Mouse (Mus musculus) hematopoietic stem cell, adult 5-6 weeks (primary cell): ENCODE results near the gene 4930524B15Rik. TPM values are rescaled to one million over a fixed set of nuclear protein-coding genes. Genes with fewer than 3 reads are reported as not detected.

ENCODE experiments used
- ATAC-seq, 2 experiments: fragments of 125-278 bp in 1 of 2; replicated peaks in 1 of 2; 2 replicates each; pipeline ENCODE4 v1.8.0; 2016 to 2017; ENCODE audit warnings: inconsistent platforms in 2 of 2, mild to moderate bottlenecking in 2 of 2, moderate number of reproducible peaks in 2 of 2, low read depth in 1 of 2, moderate TSS enrichment in 1 of 2; ENCODE audit not compliant: low FRiP score in 2 of 2, poor library complexity in 2 of 2, severe bottlenecking in 2 of 2, insufficient read depth in 1 of 2, low TSS enrichment in 1 of 2
- total RNA-seq: library from RNA; stranded (forward); fragments of 172-1452, 232-1000 nt; gene quantifications from 2 replicates; pipeline ENCODE4 v1.2.3, GENCODE M21; 2017

Gene 4930524B15Rik
- not detected in 2 replicates for total RNA-seq

DNA sequence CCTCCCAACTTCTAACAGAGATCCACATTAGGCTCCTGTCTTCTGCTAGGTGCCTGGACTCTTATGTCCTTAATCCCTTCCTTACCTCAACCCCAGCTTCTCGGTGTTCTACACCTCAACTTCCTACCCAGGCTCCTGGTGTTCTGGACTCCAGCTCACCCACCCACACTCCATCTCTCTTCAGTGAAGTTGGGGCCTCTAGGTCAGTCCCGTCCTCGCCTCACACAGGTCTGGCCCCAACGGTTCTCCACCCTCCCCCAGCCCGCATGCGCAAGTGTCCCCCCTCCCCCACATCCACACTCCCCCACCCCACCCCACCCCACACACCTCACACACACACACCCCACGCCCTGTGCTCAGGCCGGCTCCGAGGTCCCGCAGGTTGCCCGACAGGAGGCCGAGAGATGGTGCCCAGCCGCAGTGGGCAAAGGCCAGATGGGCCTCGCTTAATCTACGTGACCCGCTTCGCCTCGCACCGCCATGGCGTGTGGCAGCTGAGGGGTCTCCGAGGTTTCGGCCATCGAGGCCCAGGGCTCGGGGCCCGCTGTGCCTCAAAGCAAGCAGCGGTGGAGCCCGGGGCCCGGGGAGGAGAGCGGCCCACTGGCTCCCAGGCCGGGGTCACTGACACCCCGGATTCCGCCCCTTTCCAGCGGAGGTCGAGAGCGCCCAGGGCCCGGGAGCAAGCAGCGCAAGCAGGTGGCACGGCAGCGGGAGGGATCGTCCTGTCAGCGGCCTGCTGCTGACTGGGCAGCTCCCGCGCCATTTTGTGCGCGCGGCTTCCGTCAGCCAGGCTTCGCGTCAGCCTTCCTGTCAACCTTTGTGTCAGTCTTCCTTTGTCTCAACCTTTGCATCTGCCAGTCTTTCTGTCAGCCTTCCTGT lies at the start of gene 4930524B15Rik:
Gene 4930524B15Rik (plus strand): TSS at position 337 of the 879 bp plus-strand sequence.
- no peak for ATAC-seq

DNA sequence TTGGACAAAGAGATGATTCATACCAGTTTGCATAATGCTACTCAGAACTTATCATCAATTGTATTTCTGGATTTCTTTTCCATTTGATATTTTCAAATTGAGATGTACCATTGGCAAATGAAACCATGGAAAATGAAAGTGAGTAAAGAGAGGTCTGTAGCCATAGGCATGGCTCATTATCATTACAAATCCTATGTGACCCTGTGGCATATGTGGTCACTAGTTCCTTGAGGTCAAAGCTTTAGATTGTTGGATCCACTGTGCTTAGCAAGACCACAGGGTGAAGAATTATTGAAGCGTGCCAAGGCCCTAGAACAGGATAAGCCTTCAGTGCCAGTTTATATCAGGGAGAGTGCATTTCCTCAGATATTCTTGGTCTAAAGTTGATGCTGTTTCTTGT lies 47.6 kb upstream of the 4930524B15Rik start:
- ATAC-seq, result no peak

DNA sequence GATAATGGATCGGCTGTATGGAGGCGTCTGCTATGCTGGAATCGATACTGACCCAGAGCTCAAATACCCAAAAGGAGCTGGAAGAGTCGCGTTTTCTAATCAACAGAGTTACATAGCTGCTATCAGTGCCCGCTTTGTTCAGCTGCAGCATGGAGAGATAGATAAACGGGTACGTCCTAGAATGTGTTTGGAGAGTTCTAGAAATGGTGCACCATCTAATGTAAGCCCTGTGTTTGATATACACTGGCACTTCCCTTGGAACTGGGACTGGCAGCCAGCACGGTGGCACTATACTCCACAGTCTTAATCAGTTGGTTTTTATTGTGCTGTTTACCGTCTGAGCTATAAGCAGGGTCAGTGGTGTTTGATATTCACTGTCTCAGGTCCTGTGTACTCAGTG lies 35.3 kb upstream of the 4930524B15Rik start:
- ATAC-seq, result no peak

DNA sequence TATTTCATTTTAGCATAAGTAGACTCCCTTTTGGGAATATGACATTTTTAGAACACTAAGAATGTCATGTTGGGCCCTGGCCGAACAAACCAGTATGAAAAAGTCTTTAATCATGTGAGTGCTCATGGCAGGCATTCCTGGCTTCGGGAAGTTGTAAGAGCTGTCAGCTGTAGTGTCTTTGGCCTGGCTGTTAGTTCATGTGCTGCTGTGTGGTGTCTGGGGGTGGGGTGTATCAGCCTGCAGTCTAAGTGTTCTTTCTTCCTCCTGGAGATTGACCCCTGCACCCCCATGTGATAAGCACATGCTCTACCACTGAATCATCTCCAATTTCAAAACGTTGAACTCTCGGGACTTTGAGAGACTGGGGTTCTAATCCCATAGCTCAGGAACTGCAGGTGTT lies 29.7 kb upstream of the 4930524B15Rik start:
- no peak for ATAC-seq

DNA sequence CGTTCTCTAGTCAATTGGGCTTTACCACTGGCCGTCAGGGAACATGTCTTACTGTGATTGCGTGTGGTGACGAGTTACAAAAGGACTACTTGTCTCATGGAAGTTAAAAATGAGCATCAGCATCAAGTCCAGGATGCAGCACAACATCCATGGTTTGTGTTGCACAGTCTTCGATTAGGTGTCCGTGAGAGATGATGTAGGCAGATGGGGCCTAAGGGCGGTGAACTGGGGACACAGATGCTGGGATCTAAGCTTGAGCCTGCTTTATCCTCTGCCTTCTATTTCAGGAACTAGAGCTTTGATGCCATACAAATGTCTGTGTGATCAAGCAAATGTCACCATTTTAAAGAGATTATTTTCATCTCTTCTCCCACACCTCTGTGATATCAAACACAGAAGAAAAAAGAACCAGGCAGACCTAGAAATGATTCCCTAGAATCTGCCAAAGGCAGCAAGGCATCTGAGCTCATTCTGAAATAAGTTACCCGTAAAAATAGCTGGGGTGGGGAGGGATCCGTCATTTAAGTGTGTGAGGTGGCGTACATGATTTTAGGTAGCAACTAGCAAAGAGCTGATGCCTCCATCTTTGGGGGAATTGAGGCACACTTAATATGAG lies 28.4 kb upstream of the 4930524B15Rik start:
- ATAC-seq, result no peak

DNA sequence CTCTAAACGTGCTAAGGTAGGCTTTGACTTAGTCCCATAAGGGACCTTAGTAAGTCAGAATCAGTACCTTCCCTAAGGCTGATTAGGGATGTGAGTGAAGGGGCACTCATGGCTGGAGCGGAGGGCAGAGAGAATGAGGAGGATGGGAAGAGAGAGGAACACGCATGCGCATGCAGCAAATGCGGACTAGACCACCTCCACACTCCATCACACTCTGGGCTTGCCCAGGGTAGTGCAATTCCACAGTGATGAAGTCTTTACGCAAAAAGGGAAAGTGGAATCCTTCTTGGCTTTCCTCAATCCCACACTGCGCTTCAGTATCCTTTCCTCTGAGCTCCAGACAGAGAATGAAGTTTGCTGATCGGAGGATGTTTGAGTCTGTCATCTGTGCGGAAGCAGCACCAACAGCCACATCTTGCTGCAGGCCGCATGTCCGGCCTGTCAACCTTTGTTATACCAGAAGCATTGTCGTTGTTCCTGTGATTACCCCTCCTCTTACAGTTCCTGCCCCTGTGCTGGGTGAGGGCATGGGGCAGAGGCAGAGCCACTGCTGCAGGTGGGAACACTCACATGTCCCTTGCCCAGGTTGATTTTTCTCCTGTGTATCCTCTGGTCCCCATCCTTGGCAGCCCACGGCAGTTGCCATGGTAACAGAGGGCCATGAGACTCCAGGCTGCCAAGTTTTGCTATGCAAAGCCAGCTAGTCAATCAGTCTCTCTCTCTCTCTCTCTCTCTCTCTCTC lies 24.3 kb upstream of the 4930524B15Rik start:
- ATAC-seq, result no peak

DNA sequence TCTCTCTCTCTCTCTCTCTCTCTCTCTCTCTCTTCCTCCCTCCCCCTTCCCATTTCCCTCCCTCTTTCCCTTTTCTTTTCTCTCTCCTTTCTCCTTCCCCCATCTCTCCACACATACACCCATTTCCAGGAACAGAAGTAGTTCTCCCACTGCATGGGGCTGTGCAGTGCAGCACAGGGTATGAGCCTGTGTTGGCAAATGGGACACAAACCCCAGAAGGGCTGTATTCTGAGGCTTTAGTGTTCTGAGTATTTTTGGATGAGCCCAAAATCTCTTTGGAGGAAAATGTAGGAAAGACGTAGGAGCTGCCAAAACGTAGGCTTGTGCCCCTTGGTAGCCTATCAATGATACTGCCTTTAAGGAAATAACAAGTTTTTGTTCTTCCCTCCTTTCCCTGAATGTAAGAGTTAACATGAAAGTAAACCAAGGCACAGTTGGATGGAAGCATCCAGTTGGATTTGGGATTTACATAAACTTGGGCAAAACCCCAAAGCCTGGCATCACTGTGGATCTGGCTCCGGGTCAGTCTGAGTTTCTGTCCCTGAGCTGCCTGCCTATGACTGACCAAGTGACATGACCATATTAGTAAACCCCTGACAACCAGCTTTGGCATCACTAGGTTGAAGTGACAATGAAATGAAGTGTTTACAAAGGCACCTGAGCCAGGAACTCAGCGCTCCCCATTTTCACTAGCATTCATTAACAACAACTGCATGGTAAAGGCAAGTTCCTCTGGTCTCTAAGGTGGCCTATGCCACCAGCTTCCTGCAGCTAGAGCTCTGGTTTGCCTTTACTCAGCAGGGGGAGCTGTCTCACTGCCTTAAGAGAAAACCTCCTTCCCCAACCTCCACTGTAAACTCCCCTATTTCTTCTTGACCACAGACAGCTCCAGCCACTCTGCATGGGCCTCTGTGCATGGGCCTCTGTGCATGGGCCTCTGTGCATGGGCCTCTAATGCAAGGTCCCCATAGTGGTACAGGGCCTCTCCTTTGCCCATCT lies 23.5 kb upstream of the 4930524B15Rik start:
- peak; percentile 74 to 77 for ATAC-seq

DNA sequence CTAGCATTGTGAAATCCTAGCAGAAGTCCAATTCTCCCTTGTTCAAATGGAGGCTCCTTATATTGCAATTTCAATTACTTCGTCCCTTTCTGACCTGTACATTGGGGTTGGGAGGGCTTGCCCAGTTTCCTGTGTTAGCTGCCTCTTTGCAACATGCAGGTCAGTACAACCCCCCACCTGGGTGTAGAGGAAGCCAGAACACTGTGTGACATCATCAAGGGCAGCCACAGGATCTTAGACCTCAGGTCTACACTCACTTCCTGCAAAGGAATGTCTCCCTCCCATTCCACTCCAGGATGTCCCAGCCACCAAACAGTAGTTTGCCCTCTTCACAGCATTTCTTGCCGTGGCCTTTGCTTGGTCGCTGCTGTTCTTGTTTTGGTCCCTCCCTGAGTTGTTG lies 19.9 kb upstream of the 4930524B15Rik start:
- ATAC-seq, result no peak; a peak in 1 of 4 replicates

DNA sequence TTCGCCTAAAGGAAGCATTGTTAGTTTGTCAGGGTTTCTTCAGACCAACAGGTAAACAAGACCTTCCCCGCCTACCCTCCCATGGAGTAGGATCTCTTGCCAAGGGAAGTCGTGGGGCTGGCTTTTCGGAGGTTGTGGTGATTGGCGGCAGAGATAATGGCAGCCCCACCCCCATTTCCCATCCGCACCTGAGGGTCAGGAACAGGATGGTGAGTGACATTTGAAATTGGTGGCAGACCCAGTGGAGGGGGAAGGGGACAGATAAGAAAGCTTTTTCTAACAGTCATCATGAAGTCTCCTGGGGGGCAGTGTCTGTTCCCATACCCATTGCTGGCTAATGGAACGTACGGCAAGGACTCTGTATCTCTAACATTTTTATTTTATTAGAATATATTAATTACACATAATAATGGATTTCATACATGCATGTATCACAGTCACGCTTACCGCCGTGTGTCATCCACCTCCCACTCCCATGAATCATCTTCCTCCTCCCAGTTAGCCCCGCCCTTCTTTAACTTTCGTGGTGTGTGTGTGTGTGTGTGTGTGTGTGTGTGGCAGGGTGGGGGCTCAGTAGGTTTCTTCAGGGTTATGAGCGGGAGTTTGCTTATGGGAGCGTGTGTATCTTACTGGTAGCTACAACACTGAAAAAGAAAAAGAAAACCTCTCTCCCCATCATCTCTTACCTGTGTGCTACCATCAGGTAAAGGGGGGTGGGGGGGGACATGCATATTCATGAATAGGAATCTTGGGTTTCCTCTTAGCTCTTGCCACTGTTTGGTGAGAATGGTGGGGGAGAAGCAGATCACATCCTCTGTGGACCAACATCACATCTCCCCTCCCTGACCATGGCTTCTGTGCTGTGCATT lies 16.7 kb upstream of the 4930524B15Rik start:
- peak in 1 of 2 experiments; percentile 16; a peak in 1 of 4 replicates for ATAC-seq

DNA sequence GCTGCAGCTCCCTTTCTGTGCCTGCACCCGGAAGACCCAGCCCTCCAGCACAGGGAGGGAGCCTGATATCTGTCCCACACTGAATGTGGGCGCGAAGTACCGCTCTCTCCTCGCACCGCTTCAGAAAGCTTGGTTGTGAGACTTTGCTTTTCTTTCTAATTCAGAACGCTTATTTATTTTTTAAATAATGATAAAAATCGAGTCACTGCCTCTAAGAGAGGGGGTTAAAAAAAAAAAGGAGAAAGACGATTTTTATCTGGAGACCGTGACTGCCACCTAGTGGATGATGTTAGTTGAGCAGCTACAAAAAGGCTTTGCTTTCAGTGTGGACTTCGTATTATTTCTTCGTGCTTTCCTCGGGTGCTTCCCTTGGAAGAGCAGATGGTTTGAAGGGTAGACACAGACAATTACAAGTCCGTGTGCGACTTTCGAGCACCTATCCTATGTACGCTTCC lies 16.0 kb upstream of the 4930524B15Rik start:
- peak; percentile 63 to 75; a peak in 3 of 4 replicates for ATAC-seq

DNA sequence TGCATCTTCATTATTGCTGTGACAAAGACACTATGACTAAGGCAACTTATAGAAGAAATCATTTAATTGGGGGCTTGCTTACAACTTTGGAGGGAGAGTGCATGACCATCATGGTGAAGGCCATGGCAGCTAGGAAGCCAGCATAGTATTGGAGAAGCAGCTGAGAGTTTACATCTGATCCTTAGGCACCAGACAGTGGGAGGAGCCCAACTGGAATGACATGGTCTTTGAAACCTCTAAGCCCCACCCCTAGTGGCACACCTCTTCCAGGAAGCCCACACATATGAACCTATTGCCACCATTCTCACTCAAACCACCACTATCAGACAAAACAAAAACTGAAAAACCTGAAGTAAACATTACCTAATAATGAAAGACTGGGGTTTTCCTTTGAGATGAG lies 5.3 kb upstream of the 4930524B15Rik start:
- ATAC-seq, result no peak

DNA sequence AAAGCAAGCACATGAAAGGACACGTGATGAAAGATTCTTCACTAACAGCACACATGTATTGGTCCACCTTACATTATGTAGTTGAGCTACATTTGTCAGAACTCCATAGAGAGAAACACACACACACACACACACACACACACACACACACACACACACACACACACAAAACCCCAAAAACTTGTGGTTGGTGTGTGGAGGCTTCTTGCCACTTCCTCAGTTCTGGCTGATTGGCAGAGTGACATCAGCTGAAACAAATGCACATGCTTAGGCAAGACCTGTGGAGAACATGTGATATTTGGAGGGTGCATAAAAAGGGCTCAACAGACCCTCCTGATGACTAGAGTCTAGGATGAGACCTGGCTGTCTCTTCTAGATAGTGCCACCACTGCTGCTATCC lies 1.4 kb upstream of the 4930524B15Rik start:
- peak; percentile 53 to 65; a peak in 3 of 4 replicates for ATAC-seq

DNA sequence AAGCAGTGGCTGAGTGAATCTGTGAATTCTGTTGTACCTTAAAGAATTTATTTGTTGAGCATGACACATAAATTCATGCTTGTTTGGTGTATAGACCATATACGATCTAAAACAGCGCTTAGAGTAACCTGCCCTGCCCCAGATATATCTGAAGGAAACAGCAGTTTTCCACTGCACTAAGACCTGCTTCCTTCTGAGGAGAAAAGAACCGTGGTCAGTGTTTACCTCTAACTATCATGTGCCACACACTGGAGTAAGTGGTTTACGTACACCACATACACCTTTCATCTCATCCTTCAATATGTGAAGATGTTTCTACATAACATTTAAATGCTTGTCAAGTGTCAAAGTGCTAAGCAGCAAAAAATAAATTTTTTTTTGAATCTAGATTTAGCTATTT lies 8.7 kb downstream of the 4930524B15Rik start:
- peak in 1 of 2 experiments; percentile 58; a peak in 2 of 4 replicates for ATAC-seq

DNA sequence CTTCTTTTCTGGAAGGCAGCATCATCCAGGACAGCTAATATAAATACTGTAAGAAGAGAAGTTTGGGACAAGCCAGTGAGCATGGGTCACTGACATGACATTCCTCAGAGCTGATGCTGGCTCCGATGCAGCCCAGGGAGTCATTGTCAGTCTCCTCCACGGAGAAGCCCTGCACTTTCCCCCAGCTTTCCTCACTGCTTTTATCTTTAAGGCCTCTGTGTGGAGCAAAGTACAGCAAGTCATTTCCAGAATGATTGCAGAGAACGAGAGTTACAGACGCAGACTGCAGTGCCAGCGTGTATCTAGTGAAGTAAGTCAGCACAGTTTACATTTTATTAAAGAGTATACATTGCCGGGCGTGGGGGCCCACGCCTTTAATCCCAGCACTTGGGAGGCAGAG lies 9.4 kb downstream of the 4930524B15Rik start:
- no peak for ATAC-seq

DNA sequence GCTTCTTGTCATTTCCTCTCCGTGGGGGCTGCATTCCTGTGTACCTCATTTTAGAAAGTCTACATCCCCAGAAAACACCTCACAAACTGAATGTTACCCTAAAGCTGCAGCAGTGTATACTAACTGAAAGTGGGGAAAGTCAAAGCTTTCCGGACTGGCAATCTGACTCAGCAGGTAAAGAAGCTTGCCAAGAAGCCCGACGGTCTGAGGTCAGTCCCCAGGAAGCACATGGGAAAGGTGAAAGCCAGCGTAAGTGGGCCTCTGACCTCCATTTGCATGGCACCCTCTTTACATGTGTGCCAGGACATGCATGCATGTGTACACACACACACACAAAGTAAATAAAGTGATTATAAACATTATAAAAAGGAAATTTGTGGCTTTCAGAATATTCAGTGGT lies 10.3 kb downstream of the 4930524B15Rik start:
- ATAC-seq, result peak; percentile 57 to 75

DNA sequence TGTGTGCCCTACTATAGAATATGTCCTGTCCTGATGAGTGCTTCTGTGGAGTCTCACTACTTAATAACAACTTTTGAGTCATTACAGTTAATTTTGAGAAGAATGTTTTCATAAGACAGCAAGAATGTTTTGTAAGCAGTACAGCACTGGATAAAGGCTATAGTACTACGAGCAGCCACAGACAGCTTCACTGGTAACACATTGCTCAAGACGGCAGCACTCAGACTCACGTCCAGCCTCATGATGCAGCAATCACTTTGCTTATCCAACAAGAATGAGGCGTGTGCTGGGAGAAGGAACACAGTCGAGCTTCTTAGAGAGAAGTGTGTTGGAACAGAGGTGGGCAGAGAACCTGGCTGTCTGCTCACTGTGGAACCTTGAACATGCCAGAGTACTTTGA lies 10.7 kb downstream of the 4930524B15Rik start:
- no peak for ATAC-seq
